Mouse (Mus musculus) limb, embryonic 11.5 days (tissue): Measurements from ENCODE around the gene Gtf3c2. TPM values are rescaled to one million over a fixed set of nuclear protein-coding genes. Genes with fewer than 3 reads are reported as not detected.
A peak's percentile ranks its signal among the peaks of the same experiment; 100 is the strongest.

Experiments
- ATAC-seq: fragments of 200-750 bp; cut with Nextera tagmentation; 2 replicates; pipeline ENCODE4 v1.8.0; 2017; ENCODE audit warnings: low read depth; ENCODE audit not compliant: insufficient number of reproducible peaks, low FRiP score, low TSS enrichment
- DNase-seq: peaks from one replicate; pipeline ENCODE4 v3.0.0-alpha.2; 2015; ENCODE audit warnings: low spot score
- H3K27ac ChIP-seq: fragments of 300-500 bp; sonication (generic); replicated peaks from 2 replicates; pipeline ENCODE4 v1.5.1; 2014; ENCODE audit warnings: low read depth, mild to moderate bottlenecking, low read length
- H3K27me3 ChIP-seq: fragments of 300-500 bp; sonication (generic); 2 replicates; pipeline ENCODE4 v1.6.1; 2014; ENCODE audit warnings: mild to moderate bottlenecking, low read length, mixed read lengths; ENCODE audit not compliant: control insufficient read depth, insufficient read depth
- H3K36me3 ChIP-seq: fragments of 300-500 bp; sonication (generic); 2 replicates; pipeline ENCODE4 v1.6.1; 2014; ENCODE audit warnings: mild to moderate bottlenecking, low read length, moderate library complexity, mixed read lengths; ENCODE audit not compliant: control insufficient read depth, insufficient read depth
- H3K4me1 ChIP-seq: fragments of 300-500 bp; sonication (generic); 2 replicates; pipeline ENCODE4 v1.6.1; 2014; ENCODE audit warnings: low read length, mixed read lengths; ENCODE audit not compliant: control insufficient read depth, insufficient read depth
- H3K4me2 ChIP-seq: fragments of 300-500 bp; sonication (generic); 2 replicates; pipeline ENCODE4 v1.6.1; 2014; ENCODE audit warnings: low read depth, mild to moderate bottlenecking, moderate library complexity; ENCODE audit not compliant: severe bottlenecking
- H3K4me3 ChIP-seq: fragments of 300-500 bp; sonication (generic); 2 replicates; pipeline ENCODE4 v1.5.1; 2014; ENCODE audit warnings: low read depth, low read length
- H3K9ac ChIP-seq: fragments of 300-500 bp; sonication (generic); 2 replicates; pipeline ENCODE4 v1.6.1; 2014; ENCODE audit warnings: mild to moderate bottlenecking, low read length
- H3K9me3 ChIP-seq: fragments of 300-500 bp; sonication (generic); 2 replicates; pipeline ENCODE4 v1.6.1; 2016; ENCODE audit warnings: low read length; ENCODE audit not compliant: control insufficient read depth
- WGBS: fragments of 180-500 bp; shearing (Covaris S2); extraction: QIAGEN DNeasy Blood & Tissue Kit; methylation state at CpG from one replicate; pipeline ENCODE4 v1.1.7; 2014; 5-methylcytosine and 5-hydroxymethylcytosine counted together
- polyA plus RNA-seq: library from polyadenylated mRNA; unstranded; fragments of >200 nt; fragmentation: Nextera tagmentation; extraction: Ambion mirVana; gene quantifications from 2 replicates; pipeline ENCODE4 v1.2.1, GENCODE M21; 2014

Gtf3c2 gene
- polyA plus RNA-seq, 1 experiment from 2014 or later = 89.2 TPM

DNA sequence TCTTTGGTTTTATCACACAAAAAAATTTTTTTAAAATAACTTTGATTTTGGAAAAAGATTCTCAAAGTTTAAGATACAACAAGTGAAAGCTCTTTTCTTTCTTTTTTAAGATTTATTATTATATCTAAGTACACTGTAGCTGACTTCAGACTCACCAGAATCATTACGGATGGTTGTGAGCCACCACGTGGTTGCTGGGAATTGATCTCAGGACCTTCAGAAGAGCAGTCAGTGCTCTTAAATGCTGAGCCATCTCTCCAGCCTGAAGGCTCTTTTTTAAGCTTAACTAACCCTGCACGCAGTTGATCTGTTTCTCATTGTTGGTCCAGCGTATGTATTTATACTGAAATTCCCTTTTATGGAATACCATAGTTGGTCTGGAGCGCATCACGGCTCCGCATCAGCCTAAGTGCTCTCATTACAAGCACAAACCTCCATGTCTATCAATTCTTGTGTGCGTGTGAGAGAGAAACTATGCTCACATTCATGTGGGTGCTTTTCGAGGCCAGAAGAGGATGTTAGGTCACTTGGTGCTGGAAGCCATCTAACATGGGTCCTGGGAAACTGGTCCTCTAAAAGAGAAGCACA lies 1.3 kb upstream of the Gtf3c2 start:
- no peak overlapping the region; the same call in 1 of the 2 replicates for H3K4me3 ChIP-seq
- no peak overlapping the region for H3K27ac ChIP-seq
- H3K9ac ChIP-seq = no peak overlapping the region
- no peaks in the 10 kb centered on the region for H3K36me3 ChIP-seq
- DNase-seq = no peak
- no peaks in the 10 kb centered on the region for H3K27me3 ChIP-seq
- no peak overlapping the region for H3K4me2 ChIP-seq
- ATAC-seq = no peak
- no peaks in the 10 kb centered on the region for H3K9me3 ChIP-seq
- WGBS = 93% methylated on average over 9 of the region's 9 CpGs
- H3K4me1 ChIP-seq = no peaks in the 10 kb centered on the region

DNA sequence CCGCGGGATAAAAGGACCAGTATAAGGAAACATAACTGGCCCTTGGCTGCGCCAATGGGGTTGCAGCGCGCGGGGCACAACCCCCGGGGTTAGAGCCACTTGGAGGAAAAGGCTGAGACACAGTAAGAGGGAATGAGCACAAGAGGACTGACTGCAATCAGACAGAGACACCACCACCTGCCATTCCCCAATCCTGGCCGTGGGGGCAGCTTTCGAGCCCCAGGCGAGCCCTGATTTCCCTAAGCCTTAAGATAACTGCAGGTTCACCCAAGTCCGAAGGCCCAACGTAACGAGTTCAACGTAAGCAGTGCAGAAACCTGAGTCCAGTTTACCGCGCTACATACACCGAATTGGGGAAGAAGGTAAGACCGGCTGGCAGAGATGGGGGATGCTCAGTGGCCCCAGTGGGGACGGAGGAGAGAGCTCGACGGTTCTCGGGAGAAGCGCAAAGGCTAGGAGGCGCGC lies 611 bp downstream of the Gtf3c2 start:
- Histone ChIP-seq H3K4me1 (no peaks in the 10 kb centered on the region), H3K4me3 (peak overlapping the region; percentile 94), H3K4me2 (peak overlapping the region; percentile 66), H3K27me3 (no peaks in the 10 kb centered on the region), H3K9ac (peak overlapping the region; percentile 75), H3K9me3 (no peaks in the 10 kb centered on the region), H3K27ac (peak overlapping the region; percentile 96), H3K36me3 (no peaks in the 10 kb centered on the region; the same call in 1 of the 2 replicates)
- ATAC-seq (peak; percentile 70; the same call in 1 of the 2 replicates), DNase-seq (no peak)
- under 1% methylated on average over 25 of the region's 25 CpGs for WGBS

DNA sequence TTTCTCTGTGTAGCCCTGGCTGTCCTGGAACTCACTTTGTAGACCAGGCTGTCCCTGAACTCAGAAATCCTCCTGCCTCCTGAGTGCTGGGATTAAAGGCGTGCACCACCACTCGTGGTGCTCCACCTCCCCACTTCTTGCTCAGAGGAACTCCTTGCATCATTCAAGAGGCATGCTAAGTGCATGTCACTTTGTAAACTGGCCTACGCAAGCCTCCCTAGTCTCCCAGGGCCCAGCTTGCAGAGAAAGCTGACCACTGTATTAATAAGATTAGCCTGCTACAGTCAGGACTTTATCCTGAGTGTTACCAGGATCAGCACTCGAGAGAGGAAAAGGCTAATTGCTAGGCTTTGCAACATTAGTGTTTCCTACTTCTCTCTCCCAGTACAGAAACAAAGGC lies 11.3 kb downstream of the Gtf3c2 start:
- no peak for ATAC-seq

DNA sequence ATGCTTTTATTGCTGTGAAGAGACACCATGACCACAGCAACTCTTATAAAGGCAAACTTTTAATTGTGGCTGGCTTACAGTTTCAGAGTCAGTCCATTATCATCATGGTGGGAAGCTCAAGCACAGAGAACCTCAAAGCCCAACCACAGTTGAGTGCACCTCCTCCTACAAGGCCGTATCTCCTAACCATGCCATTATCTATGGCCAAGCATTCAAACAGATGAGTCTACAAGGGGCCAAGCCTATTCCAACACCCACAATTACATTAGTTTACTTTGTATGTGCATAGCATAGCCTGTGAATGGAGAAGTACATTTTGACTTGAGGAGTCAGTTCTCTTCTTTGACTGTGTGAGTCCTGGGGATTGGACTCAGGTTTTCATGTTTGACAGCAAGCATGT lies 15.1 kb downstream of the Gtf3c2 start:
- WGBS = 88% methylated on average over 1 of the region's 1 CpGs
- Histone ChIP-seq H3K36me3 (peaks cover 26% of the 10 kb centered on the region), H3K4me3 (no peak overlapping the region), H3K4me1 (no peaks in the 10 kb centered on the region), H3K27ac (no peak overlapping the region), H3K4me2 (no peak overlapping the region), H3K9me3 (no peaks in the 10 kb centered on the region), H3K9ac (no peak overlapping the region), H3K27me3 (no peaks in the 10 kb centered on the region)
- ATAC-seq (no peak), DNase-seq (no peak)

More for the DNA sequence above, 11.3 kb downstream of the Gtf3c2 start:
- H3K9me3 ChIP-seq = no peaks in the 10 kb centered on the region
- peaks cover 32% of the 10 kb centered on the region for H3K36me3 ChIP-seq
- no peak for DNase-seq
- H3K4me2 ChIP-seq = no peak overlapping the region
- no peaks in the 10 kb centered on the region for H3K27me3 ChIP-seq
- WGBS = 91% methylated on average over 4 of the region's 4 CpGs
- H3K27ac ChIP-seq = no peak overlapping the region
- no peak overlapping the region for H3K9ac ChIP-seq
- H3K4me1 ChIP-seq = no peaks in the 10 kb centered on the region
- no peak overlapping the region for H3K4me3 ChIP-seq

DNA sequence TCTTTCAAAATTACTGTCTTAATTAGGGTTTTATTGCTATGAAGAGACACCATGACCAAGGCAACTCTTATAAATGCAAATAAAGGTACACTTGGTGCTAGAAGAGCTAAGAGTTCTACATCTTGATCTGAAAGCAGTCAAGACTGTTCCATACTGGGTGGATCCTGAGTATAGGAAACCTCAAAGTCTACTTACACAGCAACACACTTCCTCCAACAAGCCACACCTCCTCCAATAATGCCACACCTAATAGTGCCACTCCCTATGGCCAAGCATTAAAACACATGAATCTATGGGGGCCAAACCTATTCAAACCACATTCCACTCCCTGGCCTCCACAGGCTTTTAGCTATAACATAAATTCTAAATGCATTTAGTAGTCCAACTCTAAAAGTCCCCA lies 17.5 kb downstream of the Gtf3c2 start:
- Histone ChIP-seq H3K4me2 (no peak overlapping the region), H3K4me1 (no peaks in the 10 kb centered on the region), H3K36me3 (peaks cover 21% of the 10 kb centered on the region), H3K9me3 (no peaks in the 10 kb centered on the region), H3K27ac (no peak overlapping the region), H3K9ac (no peak overlapping the region), H3K4me3 (no peak overlapping the region), H3K27me3 (no peaks in the 10 kb centered on the region)
- DNase-seq (no peak), ATAC-seq (no peak)

DNA sequence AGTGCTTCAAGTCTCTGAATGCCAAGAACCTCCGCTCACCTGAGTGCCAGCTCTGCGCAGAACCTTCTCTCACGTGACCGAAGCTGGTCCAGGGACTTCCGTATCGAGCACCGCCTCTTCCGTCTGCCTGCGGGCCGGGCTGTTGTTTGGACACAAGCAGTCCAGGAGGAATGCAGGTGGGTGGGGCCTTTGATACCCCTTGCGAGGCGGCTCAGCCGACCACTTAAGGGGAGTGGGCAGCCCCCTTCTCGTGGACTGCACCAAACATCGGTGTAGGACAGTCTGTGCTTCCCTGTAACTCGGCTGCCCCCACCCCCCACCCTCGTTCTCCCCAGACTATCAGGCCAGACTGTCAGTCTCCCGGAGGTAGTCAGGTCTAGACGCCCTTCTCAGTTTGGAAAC lies 25.8 kb downstream of the Gtf3c2 start, which contains the start of gene Mpv17:
Mpv17 (minus strand) TSS at position 100 of the 402 bp plus-strand sequence.
- no peaks in the 10 kb centered on the region for H3K9me3 ChIP-seq
- ATAC-seq = peak; percentile 92
- H3K27me3 ChIP-seq = no peaks in the 10 kb centered on the region
- under 1% methylated on average over 19 of the region's 19 CpGs for WGBS
- peak within 1 kb of the TSS; percentile 58 for H3K9ac ChIP-seq
- H3K27ac ChIP-seq = 0 out of 2 replicates have a peak within 1 kb of the TSS, but pooled peaks have one; percentile 36
- H3K4me1 ChIP-seq = 0 out of 2 replicates have a peak, but pooled peaks cover 6% of the 10 kb centered on the region
- H3K4me3 ChIP-seq = peak within 1 kb of the TSS; percentile 51
- peak; percentile 88 for DNase-seq
- peaks cover 4% of the 10 kb centered on the region for H3K36me3 ChIP-seq
- peak within 1 kb of the TSS; percentile 71 for H3K4me2 ChIP-seq

DNA sequence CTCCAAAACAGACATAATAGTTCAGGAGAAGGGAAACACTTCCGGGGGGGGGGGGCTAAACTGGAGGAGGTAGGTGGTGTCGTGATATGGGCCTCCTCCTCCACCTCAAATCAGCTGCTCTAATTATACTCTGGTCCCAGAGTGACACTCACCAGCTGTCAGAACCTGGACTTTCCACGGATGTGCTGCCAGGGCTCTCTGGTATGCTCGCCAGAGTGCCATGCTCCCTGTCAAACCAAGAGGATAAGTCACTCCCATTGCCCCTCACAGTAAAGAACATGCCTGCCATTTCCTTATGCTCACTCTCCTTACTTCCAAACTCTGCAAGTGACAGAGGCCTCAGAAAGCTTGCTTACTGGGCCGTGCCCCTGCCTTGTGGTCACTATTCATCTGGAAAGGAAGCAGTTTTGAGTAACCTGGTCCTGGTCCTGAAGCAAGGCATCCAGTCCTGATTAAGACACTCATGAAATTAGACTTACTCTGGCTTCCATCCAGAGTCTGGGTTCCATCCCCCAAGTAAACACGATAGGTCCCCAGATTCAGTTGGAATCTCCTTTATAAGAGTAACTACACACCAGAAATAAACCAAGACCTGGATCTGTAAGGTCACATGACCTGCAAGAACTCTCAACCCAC lies 26.3 kb downstream of the Gtf3c2 start:
- Histone ChIP-seq H3K36me3 (peaks cover 4% of the 10 kb centered on the region), H3K4me1 (0 out of 2 replicates have a peak, but pooled peaks cover 6% of the 10 kb centered on the region), H3K4me2 (peak overlapping the region; percentile 71), H3K9ac (peak overlapping the region; percentile 58), H3K9me3 (no peaks in the 10 kb centered on the region), H3K4me3 (peak overlapping the region; percentile 51), H3K27me3 (no peaks in the 10 kb centered on the region), H3K27ac (no peak overlapping the region)
- whole genome bisulfite sequencing = 34% methylated on average over 6 of the region's 6 CpGs
- ATAC-seq = peak; percentile 16
- no peak for DNase-seq

DNA sequence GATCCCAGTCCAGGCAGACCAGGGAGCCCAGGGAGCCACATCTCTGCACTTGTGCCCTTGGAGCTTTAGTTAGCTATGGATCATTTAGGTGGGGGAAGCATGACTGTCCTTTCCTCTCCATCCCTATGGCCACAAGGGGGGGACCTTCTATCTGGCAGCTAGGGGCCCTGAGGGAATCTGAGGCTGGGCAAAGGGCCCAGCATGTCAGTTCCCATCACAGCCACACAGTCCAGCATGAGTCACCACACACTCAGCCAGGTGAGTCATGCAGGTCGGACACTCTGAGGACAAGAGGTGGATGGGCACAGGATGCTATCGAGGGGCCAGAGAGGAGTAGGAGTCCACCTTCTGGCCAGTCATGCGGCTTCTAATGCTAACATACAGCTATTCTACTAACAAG lies 28.2 kb downstream of the Gtf3c2 start:
- 92% methylated on average over 3 of the region's 3 CpGs for WGBS
- Histone ChIP-seq H3K9me3 (no peaks in the 10 kb centered on the region), H3K4me3 (no peak overlapping the region), H3K27me3 (no peaks in the 10 kb centered on the region), H3K4me1 (0 out of 2 replicates have a peak, but pooled peaks cover 6% of the 10 kb centered on the region), H3K36me3 (no peaks in the 10 kb centered on the region), H3K27ac (no peak overlapping the region), H3K4me2 (no peak overlapping the region), H3K9ac (no peak overlapping the region)
- no peak for ATAC-seq
- DNase-seq = no peak
